Mouse (Mus musculus): ENCODE measurements around the gene Olfr883. TPM values are rescaled to one million over a fixed set of nuclear protein-coding genes. Genes with fewer than 3 reads are reported as not detected.

Gene Olfr883
- total RNA-seq (2023) = not detected

GRCm38 (mm10) chr9:38025508-38025907 is at the start of gene Olfr883:
TSS of gene Olfr883 (plus strand) at chr9:38025808.

GRCm38 (mm10) chr9:37991525-37991924 is 34.1 kb upstream of the Olfr883 start, which contains the start of gene Olfr881:
TSS of gene Olfr881 (plus strand) at chr9:37991825.

GRCm38 (mm10) chr9:38046255-38046654 is 20.6 kb downstream of the Olfr883 start, which contains the start of gene Olfr884:
TSS of gene Olfr884 (plus strand) at chr9:38046555.

GRCm38 (mm10) chr9:38061022-38061421 is 35.4 kb downstream of the Olfr883 start, which contains the start of gene Olfr885:
TSS of gene Olfr885 (plus strand) at chr9:38061322.

Other genes starting within 250 kb of the Olfr883 start
- not detected for gene Olfr876, start 222.8 kb upstream of the Olfr883 start, total RNA-seq (2023)
- gene Olfr877, start 171.5 kb upstream of the Olfr883 start, total RNA-seq (2023) = not detected
- gene Olfr145, start 129.1 kb upstream of the Olfr883 start, total RNA-seq (2023) = not detected
- not detected for gene Olfr878, start 108.0 kb upstream of the Olfr883 start, total RNA-seq (2023)
- not detected for gene Olfr881, start 34.0 kb upstream of the Olfr883 start, total RNA-seq (2023)
- gene Olfr884, start 20.7 kb downstream of the Olfr883 start, total RNA-seq (2023) = not detected
- gene Olfr885, start 35.5 kb downstream of the Olfr883 start, total RNA-seq (2023) = not detected
- not detected for gene Olfr887, start 58.3 kb downstream of the Olfr883 start, total RNA-seq (2023)
- not detected for gene Olfr888, start 82.3 kb downstream of the Olfr883 start, total RNA-seq (2023)
- gene Olfr889, start 89.4 kb downstream of the Olfr883 start, total RNA-seq (2023) = not detected
- not detected for gene Olfr890, start 116.7 kb downstream of the Olfr883 start, total RNA-seq (2023)
- not detected for gene Olfr891, start 155.0 kb downstream of the Olfr883 start, total RNA-seq (2023)
- not detected for gene Olfr893, start 182.6 kb downstream of the Olfr883 start, total RNA-seq (2023)
- not detected for gene Olfr894, start 192.2 kb downstream of the Olfr883 start, total RNA-seq (2023)
- not detected for gene Olfr143, start 227.0 kb downstream of the Olfr883 start, total RNA-seq (2023)
- gene Olfr895, start 242.0 kb downstream of the Olfr883 start, total RNA-seq (2023) = not detected